Mouse (Mus musculus) hindbrain, embryonic 16.5 days (tissue): Measurements from ENCODE around the gene Eif4a3. TPM values are rescaled to one million over a fixed set of nuclear protein-coding genes. Genes with fewer than 3 reads are reported as not detected.
"Not testable (repeated sequence)": the region's sequence is repeated elsewhere in the genome, so short reads cannot be mapped to it uniquely, and the experiment has no call there.

Experiments
- ATAC-seq: fragments of 200-750 bp; cut with Nextera tagmentation; 2 replicates; pipeline ENCODE4 v1.8.0; 2017; ENCODE audit warnings: moderate TSS enrichment, moderate library complexity
- H3K27ac ChIP-seq: fragments of 300-500 bp; sonication (generic); 2 replicates; pipeline ENCODE4 v1.5.1; 2014; ENCODE audit warnings: low read depth, mild to moderate bottlenecking, control low read depth, low read length, moderate library complexity
- H3K27me3 ChIP-seq: fragments of 300-500 bp; sonication (generic); replicated peaks from 2 replicates; pipeline ENCODE4 v1.6.1; 2014; ENCODE audit warnings: low read length; ENCODE audit not compliant: control insufficient read depth, insufficient read depth
- H3K36me3 ChIP-seq: fragments of 300-500 bp; sonication (generic); 2 replicates; pipeline ENCODE4 v1.6.1; 2014; ENCODE audit warnings: mild to moderate bottlenecking, low read length, moderate library complexity, mixed read lengths; ENCODE audit not compliant: control insufficient read depth, insufficient read depth
- H3K4me1 ChIP-seq: fragments of 300-500 bp; sonication (generic); 2 replicates; pipeline ENCODE4 v1.6.1; 2014; ENCODE audit warnings: low read depth, low read length; ENCODE audit not compliant: control insufficient read depth, insufficient read depth
- H3K4me2 ChIP-seq: fragments of 300-500 bp; sonication (generic); 2 replicates; pipeline ENCODE4 v1.6.1; 2014; ENCODE audit warnings: mild to moderate bottlenecking, low read length, control low read depth, moderate library complexity
- H3K4me3 ChIP-seq: fragments of 300-500 bp; sonication (generic); 2 replicates; pipeline ENCODE4 v1.5.1; 2014; ENCODE audit warnings: mild to moderate bottlenecking, low read length, control low read depth, moderate library complexity
- H3K9ac ChIP-seq: fragments of 300-500 bp; sonication (generic); 2 replicates; pipeline ENCODE4 v1.6.1; 2014; ENCODE audit warnings: low read depth, mild to moderate bottlenecking, control low read depth, low read length, moderate library complexity
- H3K9me3 ChIP-seq: fragments of 300-500 bp; sonication (generic); 2 replicates; pipeline ENCODE4 v1.6.1; 2014; ENCODE audit warnings: mild to moderate bottlenecking, low read length, moderate library complexity; ENCODE audit not compliant: control insufficient read depth
- WGBS: fragments of 180-500 bp; shearing (Covaris S2); extraction: QIAGEN DNeasy Blood & Tissue Kit; methylation state at CpG from one replicate; pipeline ENCODE4 v1.1.7; 2014; 5-methylcytosine and 5-hydroxymethylcytosine counted together
- polyA plus RNA-seq: library from polyadenylated mRNA; unstranded; fragments of >200 nt; fragmentation: Nextera tagmentation; extraction: Ambion mirVana; gene quantifications from 2 replicates; pipeline ENCODE4 v1.2.1, GENCODE M21; 2015

Eif4a3 gene
- polyA plus RNA-seq, 1 experiment from 2014 or later: 243 TPM

DNA sequence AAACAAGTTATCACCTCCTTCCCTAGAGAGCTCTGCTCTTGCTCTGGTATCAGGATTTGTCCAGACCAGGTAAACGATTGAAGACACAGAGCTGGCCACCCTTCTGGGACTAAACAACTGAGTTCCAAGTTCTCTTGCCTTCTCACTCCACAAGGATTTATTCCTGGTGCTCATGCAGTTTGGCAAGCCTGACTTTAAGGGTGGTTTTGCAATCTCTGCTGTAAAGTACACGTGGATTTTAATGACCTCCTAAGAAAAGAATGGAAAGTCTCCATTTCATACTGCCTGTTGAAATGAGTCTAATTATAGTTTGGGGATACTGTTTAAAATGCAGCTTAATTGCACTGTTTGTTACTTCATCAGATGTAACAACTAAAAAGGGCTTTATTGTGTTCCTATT is 1.1 kb upstream of the Eif4a3 start:
- H3K36me3 ChIP-seq: peaks cover 17% of the 10 kb centered on the region
- H3K27ac ChIP-seq: no peak overlapping the region
- no peaks in the 10 kb centered on the region for H3K9me3 ChIP-seq
- no peaks in the 10 kb centered on the region for H3K27me3 ChIP-seq
- 32% methylated on average over 2 of the region's 2 CpGs for WGBS
- ATAC-seq: no peak
- peaks cover 19% of the 10 kb centered on the region for H3K4me1 ChIP-seq
- no peak overlapping the region for H3K9ac ChIP-seq
- peak overlapping the region; percentile 87 for H3K4me2 ChIP-seq
- no peak overlapping the region for H3K4me3 ChIP-seq

DNA sequence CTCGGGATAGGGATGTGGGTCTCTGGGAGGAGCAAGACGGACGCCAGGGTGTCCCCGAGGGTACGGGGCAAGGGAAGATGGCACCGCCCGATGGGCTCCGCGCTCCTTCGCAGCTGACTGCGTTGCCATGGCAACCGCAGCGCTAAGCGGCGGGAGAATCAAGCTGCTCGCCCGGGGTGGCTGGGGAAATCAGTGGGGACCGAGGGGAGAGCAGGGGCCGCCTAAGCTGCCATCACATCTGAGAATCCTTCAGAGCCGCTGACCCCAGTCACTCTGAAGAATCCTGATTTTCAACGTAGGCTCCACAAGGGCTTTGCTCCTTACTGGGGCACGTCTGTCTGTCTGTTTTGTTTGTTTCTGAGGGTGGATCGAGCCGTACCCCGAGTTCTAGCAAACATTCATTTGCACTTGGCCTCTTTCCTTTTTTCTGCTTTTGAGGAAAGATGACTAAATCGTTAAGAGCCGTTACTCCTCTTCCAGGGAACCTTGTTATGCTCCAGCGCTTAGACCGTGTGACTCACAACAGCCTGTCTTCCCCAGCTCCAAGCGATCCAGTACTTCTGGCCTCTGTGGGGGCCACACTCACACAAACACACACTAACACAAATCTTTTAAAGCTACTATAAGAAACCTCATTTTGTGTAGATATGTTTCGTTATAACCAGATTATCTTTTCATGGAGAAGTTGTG is 502 bp upstream of the Eif4a3 start:
- Histone ChIP-seq H3K4me1 (peaks cover 19% of the 10 kb centered on the region), H3K36me3 (peaks cover 22% of the 10 kb centered on the region), H3K9me3 (no peaks in the 10 kb centered on the region), H3K27me3 (no peaks in the 10 kb centered on the region), H3K4me2 (peak overlapping the region; percentile 87), H3K9ac (peak overlapping the region; percentile 93), H3K4me3 (peak overlapping the region; percentile 94), H3K27ac (peak overlapping the region; percentile 98)
- ATAC-seq: no peak; the same call in 1 of the 2 replicates
- under 1% methylated on average over 31 of the region's 31 CpGs for WGBS

DNA sequence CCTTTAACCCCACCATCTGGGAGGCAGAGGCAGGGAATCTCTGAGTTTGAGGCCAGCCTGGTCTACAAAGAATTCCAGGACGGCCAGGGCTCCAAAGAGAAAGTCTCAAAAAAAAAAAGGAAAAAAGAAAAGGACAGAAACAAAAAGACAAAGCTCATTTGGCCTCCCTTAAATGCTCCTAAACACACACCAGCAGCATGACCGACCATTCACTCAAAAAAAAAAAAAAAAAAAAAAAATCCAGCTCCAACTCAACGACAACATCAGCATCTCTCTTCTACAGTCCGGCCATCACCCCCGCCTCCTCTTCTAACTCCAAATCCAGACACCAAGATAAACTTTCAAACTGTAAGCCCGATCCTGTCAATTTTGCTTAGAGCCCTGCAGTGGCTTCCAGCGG is 972 bp downstream of the Eif4a3 start:
- Histone ChIP-seq H3K4me1 (peaks cover 19% of the 10 kb centered on the region), H3K9ac (peak overlapping the region; percentile 93), H3K27ac (no peak overlapping the region), H3K27me3 (no peaks in the 10 kb centered on the region), H3K4me2 (peak overlapping the region; percentile 76), H3K4me3 (peak overlapping the region; percentile 94), H3K36me3 (peaks cover 35% of the 10 kb centered on the region), H3K9me3 (no peaks in the 10 kb centered on the region)
- WGBS: 16% methylated on average over 7 of the region's 7 CpGs
- ATAC-seq: no peak

DNA sequence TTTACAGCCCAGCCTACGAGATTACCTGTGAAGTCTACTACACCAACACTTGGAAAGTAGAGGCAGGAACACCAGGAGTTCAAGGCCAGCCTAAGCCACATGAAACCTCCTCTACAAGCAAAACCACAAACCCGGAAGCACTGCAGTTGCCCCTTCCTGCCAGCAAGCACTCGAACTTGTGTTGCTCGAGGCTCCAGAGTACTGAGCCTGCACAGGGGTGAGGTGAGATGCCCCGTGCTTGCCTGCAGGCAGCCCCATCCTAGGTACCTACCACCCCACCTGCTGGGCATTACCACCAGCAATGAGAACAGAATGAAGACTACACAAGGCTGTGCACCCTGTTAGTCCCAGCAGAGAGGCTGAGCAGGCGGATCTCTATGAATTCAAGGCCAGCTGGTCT is 1.9 kb downstream of the Eif4a3 start:
- Histone ChIP-seq H3K4me1 (peaks cover 19% of the 10 kb centered on the region), H3K27ac (no peak overlapping the region), H3K9ac (no peak overlapping the region), H3K4me2 (peak overlapping the region; percentile 12; the same call in 1 of the 2 replicates), H3K4me3 (no peak overlapping the region), H3K36me3 (peaks cover 45% of the 10 kb centered on the region), H3K9me3 (no peaks in the 10 kb centered on the region), H3K27me3 (no peaks in the 10 kb centered on the region)
- WGBS: 90% methylated on average over 6 of the region's 6 CpGs
- ATAC-seq: no peak

DNA sequence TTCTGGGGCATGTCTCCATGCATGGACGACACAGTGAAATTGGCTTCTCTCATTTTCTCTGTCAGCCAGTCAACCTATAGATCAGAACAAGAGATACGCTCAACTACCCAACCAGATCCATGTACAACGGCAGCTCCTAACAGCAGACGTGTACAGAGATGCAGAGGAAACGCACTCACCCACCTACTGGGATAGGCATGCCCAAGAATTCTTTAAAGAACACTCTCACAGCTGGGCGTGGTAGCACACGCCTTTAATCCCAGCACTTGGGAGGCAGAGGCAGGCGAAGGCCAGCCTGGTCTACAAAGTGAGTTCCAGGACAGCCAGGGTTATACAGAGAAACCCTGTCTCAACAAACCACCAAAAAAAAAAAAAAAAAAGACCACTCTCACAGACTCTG is 7.0 kb downstream of the Eif4a3 start:
- H3K27ac ChIP-seq, H3K9me3 ChIP-seq, H3K27me3 ChIP-seq, H3K4me2 ChIP-seq, ATAC-seq, H3K9ac ChIP-seq, H3K4me3 ChIP-seq, H3K4me1 ChIP-seq: not testable (repeated sequence)
- peaks cover 67% of the 10 kb centered on the region for H3K36me3 ChIP-seq
- 94% methylated on average over 8 of the region's 8 CpGs for WGBS

DNA sequence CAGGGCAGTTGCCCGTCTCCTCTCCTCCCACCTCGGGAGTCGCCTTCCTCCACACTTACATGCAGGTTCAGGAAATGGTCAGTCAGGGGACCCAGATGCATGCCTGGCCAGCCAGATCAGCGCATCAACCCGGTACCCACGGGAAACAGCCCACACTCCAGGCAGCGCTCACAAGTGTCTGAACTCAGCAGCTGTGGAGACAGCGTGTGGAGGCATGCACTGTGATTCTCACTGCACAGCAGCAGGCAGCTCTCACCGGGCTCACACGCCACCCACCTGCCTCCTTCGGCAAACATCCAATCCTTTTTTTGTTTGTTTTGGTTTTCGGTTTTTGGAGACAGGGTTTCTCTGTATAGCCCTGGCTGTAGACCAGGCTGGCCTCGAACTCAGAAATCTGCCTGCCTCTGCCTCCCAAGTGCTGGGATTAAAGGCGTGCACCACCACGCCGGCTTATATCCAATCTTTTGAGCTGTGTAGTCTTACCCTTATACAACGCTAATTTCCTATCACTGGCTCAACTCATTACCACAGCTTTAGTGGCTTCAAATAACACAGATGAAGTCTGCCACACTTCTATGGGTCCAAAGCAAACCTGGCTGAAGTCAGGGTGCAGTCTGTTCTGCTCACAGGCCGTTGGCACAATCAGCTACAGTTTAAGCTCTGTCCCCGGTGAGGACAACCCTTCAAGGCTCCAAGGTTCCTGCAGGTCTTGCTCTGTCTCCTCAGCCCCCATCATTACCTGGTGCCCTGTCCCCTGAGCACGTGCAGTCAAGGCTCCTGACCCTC is 12.5 kb downstream of the Eif4a3 start:
- no peak overlapping the region for H3K9ac ChIP-seq
- H3K36me3 ChIP-seq: peaks cover 40% of the 10 kb centered on the region
- H3K4me3 ChIP-seq: no peak overlapping the region
- no peaks in the 10 kb centered on the region for H3K27me3 ChIP-seq
- H3K27ac ChIP-seq: no peak overlapping the region
- H3K4me1 ChIP-seq: no peaks in the 10 kb centered on the region
- 92% methylated on average over 20 of the region's 20 CpGs for WGBS
- no peak for ATAC-seq
- H3K4me2 ChIP-seq: no peak overlapping the region
- H3K9me3 ChIP-seq: no peaks in the 10 kb centered on the region

DNA sequence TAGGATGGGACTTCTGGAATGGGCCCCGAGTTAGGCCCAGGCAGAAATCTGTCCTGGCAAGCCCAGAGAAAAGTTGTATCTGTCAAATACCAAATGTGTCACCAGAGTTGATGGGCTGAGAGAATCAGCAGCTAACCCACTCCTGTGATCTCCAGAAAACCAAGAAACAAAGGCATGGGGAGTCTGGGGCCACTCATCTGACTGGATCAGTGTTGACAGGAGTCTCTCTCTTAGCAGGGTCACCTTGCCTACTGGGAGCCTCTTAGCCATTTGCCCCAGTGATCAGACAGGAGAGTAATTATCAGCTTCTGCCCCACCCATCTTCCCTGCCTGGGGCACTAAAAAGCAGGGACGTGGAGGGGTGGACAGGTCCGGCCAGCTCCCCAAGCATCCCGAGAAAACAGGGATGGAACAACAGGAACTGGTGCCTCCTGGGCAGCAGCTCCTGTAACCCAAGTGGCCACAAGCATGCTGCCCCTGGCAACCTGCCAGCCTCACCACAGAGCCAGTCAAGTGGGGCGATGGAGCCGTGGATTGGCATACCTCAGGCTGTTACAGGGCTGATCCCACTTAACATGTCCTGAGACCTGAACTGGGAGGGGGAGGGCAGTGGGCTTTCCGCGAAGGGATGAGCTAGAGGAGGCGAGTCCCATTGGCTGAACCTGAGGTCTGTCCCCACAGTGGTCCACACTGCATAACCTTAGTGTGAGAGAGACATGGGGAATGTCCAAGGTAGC is 13.9 kb downstream of the Eif4a3 start:
- no peak overlapping the region for H3K27ac ChIP-seq
- peaks cover 33% of the 10 kb centered on the region for H3K36me3 ChIP-seq
- no peaks in the 10 kb centered on the region for H3K27me3 ChIP-seq
- 63% methylated on average over 9 of the region's 9 CpGs for WGBS
- H3K4me1 ChIP-seq: no peaks in the 10 kb centered on the region
- no peak overlapping the region for H3K4me2 ChIP-seq
- H3K9me3 ChIP-seq: no peaks in the 10 kb centered on the region
- peak; percentile 56; the same call in 1 of the 2 replicates for ATAC-seq
- no peak overlapping the region for H3K4me3 ChIP-seq
- H3K9ac ChIP-seq: no peak overlapping the region

GRCm38 (mm10) chr11:119281030-119281429 is 18.9 kb downstream of the Eif4a3 start:
- ATAC-seq: no peak
- no peak overlapping the region for H3K4me3 ChIP-seq
- H3K36me3 ChIP-seq: peaks cover 37% of the 10 kb centered on the region
- H3K27ac ChIP-seq: no peak overlapping the region
- no peaks in the 10 kb centered on the region for H3K4me1 ChIP-seq
- 89% methylated on average over 15 of the region's 15 CpGs for WGBS
- no peaks in the 10 kb centered on the region for H3K27me3 ChIP-seq
- H3K9ac ChIP-seq: no peak overlapping the region
- no peak overlapping the region for H3K4me2 ChIP-seq
- no peaks in the 10 kb centered on the region for H3K9me3 ChIP-seq
